Mouse (Mus musculus) midbrain, embryonic 14.5 days (tissue): Measurements from ENCODE around the gene Wdr41. TPM values are rescaled to one million over a fixed set of nuclear protein-coding genes. Genes with fewer than 3 reads are reported as not detected.

Source experiments
- ATAC-seq: fragments of 200-750 bp; cut with Nextera tagmentation; 2 replicates; pipeline ENCODE4 v1.8.0; 2017; ENCODE audit warnings: moderate number of reproducible peaks, moderate library complexity; ENCODE audit not compliant: low FRiP score, low TSS enrichment
- DNase-seq: peaks from one replicate; pipeline ENCODE4 v3.0.0-alpha.2; 2015
- H3K27ac ChIP-seq: fragments of 300-500 bp; sonication (generic); replicated peaks from 2 replicates; pipeline ENCODE4 v1.5.1; 2014; ENCODE audit warnings: mild to moderate bottlenecking, low read depth, low read length, moderate library complexity
- H3K27me3 ChIP-seq: fragments of 300-500 bp; sonication (generic); 2 replicates; pipeline ENCODE4 v1.6.1; 2014; ENCODE audit warnings: low read length, control low read depth, mixed read lengths; ENCODE audit not compliant: control insufficient read depth, insufficient read depth
- H3K36me3 ChIP-seq: fragments of 300-500 bp; sonication (generic); 2 replicates; pipeline ENCODE4 v1.6.1; 2014; ENCODE audit warnings: low read length, control low read depth; ENCODE audit not compliant: control insufficient read depth, insufficient read depth
- H3K4me1 ChIP-seq: fragments of 300-500 bp; sonication (generic); 2 replicates; pipeline ENCODE4 v1.6.1; 2014; ENCODE audit warnings: mild to moderate bottlenecking, antibody characterized with exemption, low read length, control low read depth; ENCODE audit not compliant: control insufficient read depth, insufficient read depth
- H3K4me2 ChIP-seq: fragments of 300-500 bp; sonication (generic); 2 replicates; pipeline ENCODE4 v1.6.1; 2014; ENCODE audit warnings: mild to moderate bottlenecking, low read length, moderate library complexity
- H3K4me3 ChIP-seq: fragments of 300-500 bp; sonication (generic); replicated peaks from 2 replicates; pipeline ENCODE4 v1.5.1; 2014; ENCODE audit warnings: low read depth, low read length
- H3K9ac ChIP-seq: fragments of 300-500 bp; sonication (generic); replicated peaks from 2 replicates; pipeline ENCODE4 v1.6.1; 2014; ENCODE audit warnings: mild to moderate bottlenecking, low read length, moderate library complexity
- H3K9me3 ChIP-seq: fragments of 300-500 bp; sonication (generic); 2 replicates; pipeline ENCODE4 v1.6.1; 2016; ENCODE audit warnings: low read length, control low read depth, mixed read lengths; ENCODE audit not compliant: control insufficient read depth
- WGBS: fragments of 180-500 bp; shearing (Covaris S2); extraction: QIAGEN DNeasy Blood & Tissue Kit; methylation state at CpG from one replicate; pipeline ENCODE4 v1.1.7; 2014; 5-methylcytosine and 5-hydroxymethylcytosine counted together
- polyA plus RNA-seq: library from polyadenylated mRNA; unstranded; fragments of >200 nt; fragmentation: Nextera tagmentation; extraction: Ambion mirVana; gene quantifications from 2 replicates; pipeline ENCODE4 v1.2.1, GENCODE M21; 2014

Gene Wdr41
- polyA plus RNA-seq, 1 experiment from 2014 or later, result 25.0 TPM

- ATAC-seq, result no peak
Measured at GRCm38 (mm10) chr13:94975828-94976218, 321 bp upstream of the Wdr41 start.

GRCm38 (mm10) chr13:94979081-94979480, 2.9 kb downstream of the Wdr41 start:
- peaks cover 10% of the 10 kb centered on the region for H3K4me1 ChIP-seq

More at GRCm38 (mm10) chr13:94975828-94976218, 321 bp upstream of the Wdr41 start:
- WGBS, result 22% methylated on average over 9 of the region's 9 CpGs
- peak overlapping the region; percentile 89; the same call in 1 of the 2 replicates for H3K9ac ChIP-seq
- no peaks in the 10 kb centered on the region for H3K27me3 ChIP-seq
- no peaks in the 10 kb centered on the region for H3K36me3 ChIP-seq
- peaks cover 10% of the 10 kb centered on the region for H3K4me1 ChIP-seq
- H3K4me2 ChIP-seq, result peak overlapping the region; percentile 51
- DNase-seq, result no peak
- peak overlapping the region; percentile 76 for H3K4me3 ChIP-seq
- no peak overlapping the region; the same call in 1 of the 2 replicates for H3K27ac ChIP-seq
- no peaks in the 10 kb centered on the region for H3K9me3 ChIP-seq

GRCm38 (mm10) chr13:94990516-94990915, 14.4 kb downstream of the Wdr41 start:
- H3K27ac ChIP-seq, result no peak overlapping the region
- H3K4me3 ChIP-seq, result no peak overlapping the region
- no peaks in the 10 kb centered on the region for H3K9me3 ChIP-seq
- no peak overlapping the region for H3K4me2 ChIP-seq
- H3K36me3 ChIP-seq, result no peaks in the 10 kb centered on the region
- 77% methylated on average over 5 of the region's 5 CpGs for WGBS
- ATAC-seq (no peak), DNase-seq (no peak)
- H3K9ac ChIP-seq, result no peak overlapping the region
- no peaks in the 10 kb centered on the region for H3K27me3 ChIP-seq
- no peaks in the 10 kb centered on the region for H3K4me1 ChIP-seq

More at GRCm38 (mm10) chr13:94979081-94979480, 2.9 kb downstream of the Wdr41 start:
- no peak overlapping the region for H3K4me3 ChIP-seq
- ATAC-seq, result no peak
- no peak overlapping the region for H3K9ac ChIP-seq
- H3K36me3 ChIP-seq, result peaks cover 15% of the 10 kb centered on the region; the same call in 1 of the 2 replicates
- 27% methylated on average over 7 of the region's 7 CpGs for WGBS
- H3K4me2 ChIP-seq, result no peak overlapping the region
- no peak overlapping the region for H3K27ac ChIP-seq
- no peaks in the 10 kb centered on the region for H3K27me3 ChIP-seq
- H3K9me3 ChIP-seq, result no peaks in the 10 kb centered on the region
- DNase-seq, result no peak

- Histone ChIP-seq H3K4me1 (no peaks in the 10 kb centered on the region), H3K27ac (no peak overlapping the region), H3K9me3 (no peaks in the 10 kb centered on the region), H3K4me3 (no peak overlapping the region), H3K4me2 (no peak overlapping the region), H3K27me3 (no peaks in the 10 kb centered on the region), H3K9ac (no peak overlapping the region), H3K36me3 (peaks cover 18% of the 10 kb centered on the region; the same call in 1 of the 2 replicates)
- WGBS, result 85% methylated on average over 8 of the region's 8 CpGs
- DNase-seq, result no peak
- no peak for ATAC-seq
Measured at GRCm38 (mm10) chr13:95007281-95007680, 31.1 kb downstream of the Wdr41 start.

- no peaks in the 10 kb centered on the region for H3K9me3 ChIP-seq
- DNase-seq (no peak), ATAC-seq (no peak)
- no peak overlapping the region for H3K27ac ChIP-seq
- H3K27me3 ChIP-seq, result no peaks in the 10 kb centered on the region
- no peak overlapping the region for H3K9ac ChIP-seq
- 76% methylated on average over 7 of the region's 7 CpGs for WGBS
- no peak overlapping the region for H3K4me3 ChIP-seq
- H3K36me3 ChIP-seq, result peaks cover 18% of the 10 kb centered on the region; the same call in 1 of the 2 replicates
- H3K4me1 ChIP-seq, result no peaks in the 10 kb centered on the region
- no peak overlapping the region for H3K4me2 ChIP-seq
Measured at GRCm38 (mm10) chr13:95009261-95009660, 33.1 kb downstream of the Wdr41 start.

- DNase-seq (no peak), ATAC-seq (no peak)
- Histone ChIP-seq H3K4me1 (no peaks in the 10 kb centered on the region), H3K9me3 (no peaks in the 10 kb centered on the region), H3K4me3 (no peak overlapping the region), H3K4me2 (no peak overlapping the region), H3K9ac (no peak overlapping the region), H3K36me3 (peaks cover 18% of the 10 kb centered on the region; the same call in 1 of the 2 replicates), H3K27ac (no peak overlapping the region), H3K27me3 (no peaks in the 10 kb centered on the region)
- 89% methylated on average over 7 of the region's 7 CpGs for WGBS
Measured at GRCm38 (mm10) chr13:95011546-95012257, 35.6 kb downstream of the Wdr41 start.

GRCm38 (mm10) chr13:95017278-95017677, 41.1 kb downstream of the Wdr41 start:
- ATAC-seq (no peak), DNase-seq (no peak)
- H3K4me1 ChIP-seq, result peaks cover 6% of the 10 kb centered on the region; the same call in 1 of the 2 replicates
- H3K36me3 ChIP-seq, result peaks cover 10% of the 10 kb centered on the region; the same call in 1 of the 2 replicates
- WGBS, result 90% methylated on average over 6 of the region's 6 CpGs
- H3K9ac ChIP-seq, result no peak overlapping the region
- no peaks in the 10 kb centered on the region for H3K9me3 ChIP-seq
- no peak overlapping the region for H3K4me2 ChIP-seq
- H3K4me3 ChIP-seq, result no peak overlapping the region
- no peaks in the 10 kb centered on the region for H3K27me3 ChIP-seq
- H3K27ac ChIP-seq, result no peak overlapping the region

GRCm38 (mm10) chr13:95017916-95018315, 41.8 kb downstream of the Wdr41 start:
- Histone ChIP-seq H3K4me1 (peaks cover 6% of the 10 kb centered on the region; the same call in 1 of the 2 replicates), H3K9me3 (no peaks in the 10 kb centered on the region), H3K4me3 (no peak overlapping the region), H3K4me2 (peak overlapping the region; percentile 30), H3K27ac (0 out of 2 replicates have a peak overlapping the region, but pooled peaks have one; percentile 42), H3K9ac (peak overlapping the region; percentile 36; the same call in 1 of the 2 replicates), H3K36me3 (peaks cover 9% of the 10 kb centered on the region; the same call in 1 of the 2 replicates), H3K27me3 (no peaks in the 10 kb centered on the region)
- 3% methylated on average over 9 of the region's 9 CpGs for WGBS
- ATAC-seq, result peak; percentile 85
- DNase-seq, result peak; percentile 95

- H3K4me2 ChIP-seq, result no peak overlapping the region
- H3K36me3 ChIP-seq, result peaks cover 9% of the 10 kb centered on the region; the same call in 1 of the 2 replicates
- H3K27ac ChIP-seq, result no peak overlapping the region
- DNase-seq (no peak), ATAC-seq (no peak)
- H3K4me3 ChIP-seq, result no peak overlapping the region
- 89% methylated on average over 6 of the region's 6 CpGs for WGBS
- no peaks in the 10 kb centered on the region for H3K9me3 ChIP-seq
- H3K4me1 ChIP-seq, result peaks cover 6% of the 10 kb centered on the region; the same call in 1 of the 2 replicates
- no peak overlapping the region for H3K9ac ChIP-seq
- no peaks in the 10 kb centered on the region for H3K27me3 ChIP-seq
Measured at GRCm38 (mm10) chr13:95019345-95019744, 43.2 kb downstream of the Wdr41 start.
